Mouse (Mus musculus) inflammation-experienced regulatory T-cells, adult 16 weeks (primary cell): ENCODE data around the gene Iqcm. TPM values are rescaled to one million over a fixed set of nuclear protein-coding genes. Genes with fewer than 3 reads are reported as not detected.

Source experiments
- polyA plus RNA-seq: library from polyadenylated mRNA; unstranded; fragments of 100-300 nt; shearing (Covaris generic); gene quantifications from one replicate; pipeline ENCODE4 v1.2.1, GENCODE M21; 2017

The Iqcm gene
- not detected for polyA plus RNA-seq

DNA sequence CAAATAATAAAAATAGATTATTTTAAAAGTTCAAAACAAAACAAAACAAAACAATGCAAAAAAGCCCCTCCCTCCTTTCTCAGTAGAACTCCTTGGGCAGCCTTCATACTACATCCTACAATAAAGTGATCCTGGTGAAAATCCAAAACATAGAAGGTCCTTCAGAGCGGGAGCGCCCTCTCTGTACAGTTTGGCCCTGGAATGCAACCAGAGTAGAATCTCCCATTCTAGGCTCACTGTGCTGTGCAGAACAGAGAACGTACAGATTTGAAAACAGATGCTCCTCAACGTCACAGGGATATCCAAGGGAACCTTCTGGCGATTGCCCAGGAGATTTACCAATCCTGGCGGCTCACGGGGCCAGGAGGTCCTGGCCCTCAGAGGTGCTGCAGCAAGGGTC, at the start of gene Iqcm:
Gene Iqcm (plus strand): TSS at position 301 of the 400 bp plus-strand sequence.

DNA sequence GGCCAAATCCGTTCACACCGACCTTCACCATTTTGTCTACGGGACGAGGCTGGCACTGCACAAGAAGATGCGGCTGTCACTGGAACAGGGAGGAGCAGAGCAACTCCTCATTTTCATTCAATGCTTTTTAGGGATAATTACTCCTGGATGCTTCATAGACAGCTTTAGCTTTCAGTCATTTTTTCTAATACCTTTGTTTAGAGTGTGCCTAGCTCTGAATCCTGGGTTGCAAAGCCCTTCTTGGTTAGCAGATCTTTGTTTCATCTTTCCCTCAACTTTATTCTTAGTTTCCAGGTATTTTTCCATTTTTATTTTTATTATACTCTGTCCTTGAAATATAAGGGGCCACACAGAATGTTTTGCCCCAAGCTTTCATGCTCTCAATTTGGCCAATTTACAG, 42.0 kb upstream of the Iqcm start, which contains the start of gene Gm10358:
Gene Gm10358 (minus strand): TSS at position 101 of the 400 bp plus-strand sequence.

Other genes starting within 250 kb of the Iqcm start
- not detected for gene Rasd2, start 234.8 kb upstream of the Iqcm start, polyA plus RNA-seq
- not detected for gene Gm10358, start 42.1 kb upstream of the Iqcm start, polyA plus RNA-seq